Mouse (Mus musculus) lung, adult 2 months (tissue): ENCODE data around the gene Tns2.

Source experiments
- CTCF ChIP-seq: fragments of 200-500 bp; IDR thresholded peaks from 2 replicates; pipeline ENCODE4 v1.5.1; 2011; ENCODE audit warnings: mild to moderate bottlenecking, low read length, control low read depth; ENCODE audit not compliant: insufficient read depth
- POLR2A ChIP-seq: fragments of 200-500 bp; IDR thresholded peaks from 2 replicates; pipeline ENCODE4 v1.6.1; 2011; ENCODE audit warnings: low read depth, mild to moderate bottlenecking, control low read depth, low read length, borderline replicate concordance; ENCODE audit errors: extremely low read depth

DNA sequence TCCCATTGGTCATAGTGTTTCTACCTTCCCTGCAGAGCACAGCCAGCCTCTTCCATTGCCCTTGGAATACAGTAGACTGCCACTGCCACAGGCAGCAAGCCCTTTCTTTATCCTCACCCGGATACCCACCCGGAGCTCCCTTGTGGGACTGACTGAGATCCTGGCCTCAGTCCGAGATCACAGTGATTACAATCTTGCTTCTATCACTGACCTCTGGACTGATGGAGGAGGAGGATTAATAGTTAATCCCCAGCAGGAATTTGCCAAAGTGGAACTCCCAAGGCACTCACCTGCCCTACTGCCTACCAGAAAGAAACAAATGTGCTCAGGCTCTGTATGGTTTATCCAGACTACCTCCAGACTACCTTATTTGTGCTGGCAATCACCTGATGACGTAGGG is 49.3 kb downstream of the Tns2 start:
- TF ChIP-seq POLR2A (no peak), CTCF (no peak)
